ENCODE assay signal across 8 mouse cellular contexts in genomic region chr13:95222569-95223426, GRCm38 (mm10). TPM values are rescaled to one million over a fixed set of nuclear protein-coding genes. Genes with fewer than 3 reads are reported as not detected.
DNase-seq lines count a peak whose midpoint lies in the region; ATAC-seq and TF ChIP-seq lines count a peak whose summit lies in the region.

No protein-coding gene starts in this region.

- H3K36me3 ChIP-seq in thymus, adult 2 months (ENCODE audit: control insufficient read depth, insufficient read depth, low read length), result no peaks in the 10 kb centered on the region
- no peaks in the 10 kb centered on the region for H3K36me3 ChIP-seq in heart, embryonic 15.5 days
- H3K36me3 ChIP-seq in liver, embryonic 11.5 days (ENCODE audit: control insufficient read depth, insufficient read depth, low read length), result no peaks in the 10 kb centered on the region
- no peaks in the 10 kb centered on the region for H3K36me3 ChIP-seq in neural tube, embryonic 12.5 days

- no peaks in the 10 kb centered on the region for H3K9me3 ChIP-seq in heart, embryonic 15.5 days (replicated peaks)
- H3K9me3 ChIP-seq in liver, embryonic 11.5 days (ENCODE audit: control insufficient read depth, low read length), result no peaks in the 10 kb centered on the region
- H3K9me3 ChIP-seq in neural tube, embryonic 12.5 days, result no peaks in the 10 kb centered on the region

- 3% methylated on average over 86 of the region's 96 CpGs for WGBS in thymus, adult 2 months
- under 1% methylated on average over 83 of the region's 96 CpGs for WGBS in heart, embryonic 15.5 days
- WGBS in liver, embryonic 11.5 days, result 2% methylated on average over 93 of the region's 96 CpGs
- WGBS in neural tube, embryonic 12.5 days, result 1% methylated on average over 85 of the region's 96 CpGs

- no peak overlapping the region for H3K4me3 ChIP-seq in thymus, adult 2 months (ENCODE audit: control insufficient read depth, insufficient read depth, low read length)
- peak overlapping the region; percentile 46 for H3K4me3 ChIP-seq in embryonic fibroblast, embryonic 13.5 days (ENCODE audit: insufficient read depth, low read length)
- peak overlapping the region; percentile 68 for H3K4me3 ChIP-seq in heart, embryonic 15.5 days
- peak overlapping the region; percentile 59 for H3K4me3 ChIP-seq in liver, embryonic 11.5 days (ENCODE audit: low read depth, low read length)
- peak overlapping the region; percentile 67 for H3K4me3 ChIP-seq in neural tube, embryonic 12.5 days

- no peaks in the 10 kb centered on the region for H3K4me1 ChIP-seq in thymus, adult 2 months (replicated peaks; ENCODE audit: control insufficient read depth, insufficient read depth, low read length)
- peaks cover 8% of the 10 kb centered on the region for H3K4me1 ChIP-seq in embryonic fibroblast, embryonic 13.5 days (ENCODE audit: control insufficient read depth, insufficient read depth, low read length)
- peaks cover 10% of the 10 kb centered on the region for H3K4me1 ChIP-seq in heart, embryonic 15.5 days (replicated peaks)
- no peaks in the 10 kb centered on the region for H3K4me1 ChIP-seq in liver, embryonic 11.5 days (replicated peaks; ENCODE audit: control insufficient read depth, insufficient read depth, low read length)
- H3K4me1 ChIP-seq in neural tube, embryonic 12.5 days, result 0 out of 2 replicates have a peak, but pooled peaks cover 8% of the 10 kb centered on the region

- TF ChIP-seq POLR2A in thymus, adult 2 months (IDR thresholded peaks at IDR 0.05; ENCODE audit: control insufficient read depth, extremely low read depth, insufficient read depth, low read length, poor library complexity), result no peak
- TF ChIP-seq POLR2A in embryonic fibroblast, embryonic 13.5 days (IDR thresholded peaks at IDR 0.05; ENCODE audit: low read depth, low read length), result peak; percentile 27; the same call in 1 of the 2 replicates

- H3K9ac ChIP-seq in heart, embryonic 15.5 days, result peak overlapping the region; percentile 55
- no peak overlapping the region for H3K9ac ChIP-seq in liver, embryonic 11.5 days (ENCODE audit: low read depth, low read length)
- peak overlapping the region; percentile 75 for H3K9ac ChIP-seq in neural tube, embryonic 12.5 days

- H3K4me2 ChIP-seq in heart, embryonic 15.5 days, result peak overlapping the region; percentile 99
- peak overlapping the region; percentile 85 for H3K4me2 ChIP-seq in liver, embryonic 11.5 days
- H3K4me2 ChIP-seq in neural tube, embryonic 12.5 days (replicated peaks), result peak overlapping the region; percentile 100

- peak; percentile 1 for DNase-seq in thymus, adult 2 months
- no peak for DNase-seq in thymus, postnatal 0 days (ENCODE audit: low spot score)
- DNase-seq in kidney, postnatal 14 days, result peak; percentile 72
- peak; percentile 48 for DNase-seq in liver, embryonic 11.5 days (ENCODE audit: low spot score)
- no peak for DNase-seq in B cell, adult 2 months

- peak; percentile 35; the same call in 1 of the 2 replicates for ATAC-seq in heart, embryonic 15.5 days (replicated peaks; ENCODE audit: insufficient number of reproducible peaks, insufficient read depth, low FRiP score, low read depth)
- ATAC-seq in liver, embryonic 11.5 days (replicated peaks; ENCODE audit: low FRiP score), result no peak
- peak; percentile 77 for ATAC-seq in neural tube, embryonic 12.5 days (ENCODE audit: low FRiP score, low read depth)

- no peak overlapping the region for H3K27ac ChIP-seq in thymus, adult 2 months (ENCODE audit: control insufficient read depth, insufficient read depth, low read length)
- no peak overlapping the region for H3K27ac ChIP-seq in embryonic fibroblast, embryonic 13.5 days (ENCODE audit: insufficient read depth, low read length)
- H3K27ac ChIP-seq in heart, embryonic 15.5 days, result no peak overlapping the region
- no peak overlapping the region for H3K27ac ChIP-seq in liver, embryonic 11.5 days (ENCODE audit: low read depth, low read length)
- H3K27ac ChIP-seq in neural tube, embryonic 12.5 days, result no peak overlapping the region

- TF ChIP-seq CTCF in thymus, adult 2 months (IDR thresholded peaks at IDR 0.05; ENCODE audit: borderline replicate concordance, control insufficient read depth, extremely low read depth, insufficient read depth, low read length, poor library complexity), result no peak
- no peak for TF ChIP-seq CTCF in embryonic fibroblast, embryonic 13.5 days (IDR thresholded peaks at IDR 0.05; ENCODE audit: borderline replicate concordance, insufficient read depth, low read length)

- peaks cover 3% of the 10 kb centered on the region; the same call in 1 of the 2 replicates for H3K27me3 ChIP-seq in thymus, adult 2 months (ENCODE audit: control insufficient read depth, insufficient read depth, low read length)
- peaks cover 52% of the 10 kb centered on the region for H3K27me3 ChIP-seq in heart, embryonic 15.5 days
- peaks cover 39% of the 10 kb centered on the region for H3K27me3 ChIP-seq in liver, embryonic 11.5 days (replicated peaks; ENCODE audit: control insufficient read depth, insufficient read depth, low read length)
- peaks cover 27% of the 10 kb centered on the region for H3K27me3 ChIP-seq in neural tube, embryonic 12.5 days (replicated peaks)

RNA-seq across cellular contexts. Expression of gene Pde8b, which starts 27.3 kb away (rescaled TPM):
- 0.88 and 1.2 TPM in 2 replicates for polyA plus RNA-seq in thymus, adult 2 months (2012; rRNA removed)
- 1.3 and 1.7 TPM in 2 replicates for polyA plus RNA-seq in thymus, postnatal 0 days (2015; fragmentation: Nextera tagmentation; extraction: Ambion mirVana)
- 21.7 and 44.1 TPM in 2 replicates for polyA plus RNA-seq in embryonic fibroblast, embryonic 13.5 days (2011; ENCODE audit: insufficient read length, low read depth, missing spikeins)
- 0.68 and 1.4 TPM in 2 replicates for polyA plus RNA-seq in heart, embryonic 15.5 days (2015; fragmentation: Nextera tagmentation; extraction: Ambion mirVana)
- 0.73 and 1.4 TPM in 2 replicates for polyA plus RNA-seq in liver, embryonic 11.5 days (2014; fragmentation: Nextera tagmentation; extraction: Ambion mirVana)
- 5.3 and 5.4 TPM in 2 replicates for polyA plus RNA-seq in neural tube, embryonic 12.5 days (2016; fragmentation: Nextera tagmentation; extraction: Ambion mirVana)

Comparison
In these comparisons a context has a peak if more than half of its experiments do, and no peak if none do; other contexts are left out.
1. DNase-seq: peak in thymus, adult 2 months (single experiment), kidney, postnatal 14 days (single experiment) and liver, embryonic 11.5 days (single experiment); none in thymus, postnatal 0 days (single experiment) and B cell, adult 2 months (0 of 2).
2. Peak in every context shown above with its lines, with median percentiles within 50 percentile points of each other: H3K4me2 ChIP-seq.